Mouse (Mus musculus) heart, embryonic 11.5 days (tissue): ENCODE data around the gene Tango6. TPM values are rescaled to one million over a fixed set of nuclear protein-coding genes. Genes with fewer than 3 reads are reported as not detected.

Source experiments
- ATAC-seq: fragments of 200-750 bp; cut with Nextera tagmentation; replicated peaks from 2 replicates; pipeline ENCODE4 v1.8.0; 2017; ENCODE audit warnings: moderate library complexity; ENCODE audit not compliant: insufficient number of reproducible peaks, low FRiP score, low TSS enrichment
- H3K27ac ChIP-seq: fragments of 300-500 bp; sonication (generic); 2 replicates; pipeline ENCODE4 v1.5.1; 2014; ENCODE audit warnings: mild to moderate bottlenecking, low read depth, low read length
- H3K27me3 ChIP-seq: fragments of 300-500 bp; sonication (generic); 2 replicates; pipeline ENCODE4 v1.6.1; 2014; ENCODE audit warnings: mild to moderate bottlenecking, low read length, mixed read lengths; ENCODE audit not compliant: control insufficient read depth, insufficient read depth
- H3K36me3 ChIP-seq: fragments of 300-500 bp; sonication (generic); 2 replicates; pipeline ENCODE4 v1.6.1; 2014; ENCODE audit warnings: mild to moderate bottlenecking, low read length, moderate library complexity, mixed read lengths; ENCODE audit not compliant: control insufficient read depth, insufficient read depth
- H3K4me1 ChIP-seq: fragments of 300-500 bp; sonication (generic); 2 replicates; pipeline ENCODE4 v1.6.1; 2014; ENCODE audit warnings: low read length; ENCODE audit not compliant: control insufficient read depth, insufficient read depth
- H3K4me2 ChIP-seq: fragments of 300-500 bp; sonication (generic); 2 replicates; pipeline ENCODE4 v1.6.1; 2014; ENCODE audit warnings: mild to moderate bottlenecking, moderate library complexity
- H3K4me3 ChIP-seq: fragments of 300-500 bp; sonication (generic); 2 replicates; pipeline ENCODE4 v1.5.1; 2014; ENCODE audit warnings: low read depth, low read length
- H3K9ac ChIP-seq: fragments of 300-500 bp; sonication (generic); 2 replicates; pipeline ENCODE4 v1.6.1; 2014; ENCODE audit warnings: mild to moderate bottlenecking, low read depth, low read length, moderate library complexity
- H3K9me3 ChIP-seq: fragments of 300-500 bp; sonication (generic); replicated peaks from 2 replicates; pipeline ENCODE4 v1.6.1; 2016; ENCODE audit warnings: low read length; ENCODE audit not compliant: control insufficient read depth
- WGBS: fragments of 180-500 bp; shearing (Covaris S2); extraction: QIAGEN DNeasy Blood & Tissue Kit; methylation state at CpG from one replicate; pipeline ENCODE4 v1.1.7; 2014; ENCODE audit not compliant: insufficient replicate concordance; 5-methylcytosine and 5-hydroxymethylcytosine counted together
- polyA plus RNA-seq: library from polyadenylated mRNA; unstranded; fragments of >200 nt; fragmentation: Nextera tagmentation; extraction: Ambion mirVana; gene quantifications from 2 replicates; pipeline ENCODE4 v1.2.1, GENCODE M21; 2014

Tango6 gene
- polyA plus RNA-seq, 1 experiment from 2014 or later: 5.9 TPM

DNA sequence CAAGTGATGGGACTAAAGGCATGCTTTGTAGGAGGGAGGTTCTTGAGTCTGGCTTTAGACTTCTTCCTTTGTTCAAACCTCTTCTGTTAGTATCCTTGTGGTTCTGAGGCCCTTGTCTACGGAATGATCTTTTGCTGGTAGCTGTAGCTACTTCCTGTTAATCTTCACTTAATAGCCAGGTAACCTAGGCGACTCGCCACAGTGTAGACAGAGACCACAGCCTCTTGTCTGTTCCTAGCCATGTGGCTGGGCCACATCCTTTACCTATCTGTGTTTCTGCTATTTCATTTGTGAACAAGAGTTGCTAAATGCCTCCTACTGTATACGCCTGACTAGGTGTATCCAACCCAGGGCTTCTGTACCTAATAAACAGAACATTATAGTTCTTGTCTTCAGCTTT, 39.8 kb upstream of the Tango6 start:
- 76% methylated on average over 4 of the region's 4 CpGs for WGBS
- no peak overlapping the region for H3K4me2 ChIP-seq
- H3K9me3 ChIP-seq: no peaks in the 10 kb centered on the region
- no peak for ATAC-seq
- no peak overlapping the region for H3K4me3 ChIP-seq
- no peak overlapping the region for H3K9ac ChIP-seq
- no peaks in the 10 kb centered on the region for H3K27me3 ChIP-seq
- H3K27ac ChIP-seq: no peak overlapping the region
- H3K36me3 ChIP-seq: no peaks in the 10 kb centered on the region
- H3K4me1 ChIP-seq: no peaks in the 10 kb centered on the region

DNA sequence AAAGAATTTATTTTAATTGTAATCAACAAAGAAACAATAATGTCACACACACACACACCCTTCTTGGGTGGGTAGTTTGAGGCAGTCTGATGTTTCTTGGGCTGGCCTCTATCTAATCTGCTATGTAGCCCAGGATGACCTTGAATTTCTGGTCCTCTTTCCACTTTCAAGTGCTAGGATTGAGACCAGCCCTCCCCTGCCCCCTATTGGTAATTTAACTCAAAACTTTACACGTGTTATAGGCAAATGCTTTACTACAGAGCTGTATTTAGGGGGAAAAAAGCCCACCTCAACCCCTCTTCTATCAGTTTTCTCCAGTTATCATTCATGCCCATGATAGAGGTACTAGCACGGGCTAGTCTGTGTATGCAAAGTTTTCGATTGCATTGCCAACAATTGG, 37.9 kb upstream of the Tango6 start:
- ATAC-seq: no peak
- no peaks in the 10 kb centered on the region for H3K36me3 ChIP-seq
- no peak overlapping the region for H3K27ac ChIP-seq
- no peaks in the 10 kb centered on the region for H3K27me3 ChIP-seq
- H3K9me3 ChIP-seq: no peaks in the 10 kb centered on the region
- no peak overlapping the region for H3K4me3 ChIP-seq
- WGBS: 68% methylated on average over 3 of the region's 3 CpGs
- H3K4me1 ChIP-seq: no peaks in the 10 kb centered on the region
- H3K9ac ChIP-seq: no peak overlapping the region
- H3K4me2 ChIP-seq: no peak overlapping the region

DNA sequence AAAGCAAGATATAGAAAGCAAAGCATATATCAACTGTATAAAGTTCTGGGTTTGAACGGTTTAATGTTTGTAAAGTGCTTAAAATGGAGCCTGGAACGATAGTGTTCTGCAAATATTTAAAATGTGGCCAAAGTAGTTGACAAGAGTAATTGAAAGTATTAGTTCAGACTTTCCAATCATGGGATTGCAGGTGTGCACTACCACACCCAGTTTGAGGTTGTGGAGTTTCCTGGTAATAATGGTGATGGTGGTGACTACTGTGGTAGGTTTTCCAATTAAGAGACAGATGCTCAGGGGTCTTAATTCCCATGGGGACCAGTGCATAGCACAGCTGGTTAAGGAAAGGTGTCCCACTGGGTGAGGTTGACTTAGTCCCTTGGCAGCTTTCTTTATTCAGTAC, 36.7 kb upstream of the Tango6 start:
- no peak overlapping the region for H3K4me3 ChIP-seq
- no peak overlapping the region for H3K4me2 ChIP-seq
- H3K9me3 ChIP-seq: no peaks in the 10 kb centered on the region
- H3K4me1 ChIP-seq: no peaks in the 10 kb centered on the region
- H3K27me3 ChIP-seq: no peaks in the 10 kb centered on the region
- H3K9ac ChIP-seq: no peak overlapping the region
- WGBS: 87% methylated on average over 2 of the region's 2 CpGs
- no peak overlapping the region for H3K27ac ChIP-seq
- no peaks in the 10 kb centered on the region for H3K36me3 ChIP-seq
- no peak for ATAC-seq

DNA sequence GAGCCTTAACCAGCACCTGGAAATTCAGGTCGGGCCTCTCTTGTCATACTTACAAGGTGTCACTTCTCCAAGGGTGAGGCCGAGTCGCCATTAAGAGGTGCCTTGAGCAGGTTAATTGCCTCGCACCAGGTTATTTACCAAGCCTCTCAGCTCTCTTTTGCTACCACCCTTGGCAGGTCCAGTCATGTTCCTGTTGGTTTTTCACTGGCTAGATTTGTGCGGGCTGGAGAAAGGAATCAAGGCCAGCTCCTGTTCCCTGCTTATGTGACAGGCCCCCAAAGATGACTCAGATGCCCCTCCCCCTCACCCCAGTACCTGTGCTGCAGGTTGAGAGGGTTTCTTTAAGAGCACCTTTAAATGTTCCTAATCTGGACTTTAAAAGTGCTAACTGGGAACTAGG, 36.1 kb upstream of the Tango6 start:
- H3K27me3 ChIP-seq: no peaks in the 10 kb centered on the region
- H3K4me1 ChIP-seq: no peaks in the 10 kb centered on the region
- H3K9ac ChIP-seq: no peak overlapping the region
- no peaks in the 10 kb centered on the region for H3K9me3 ChIP-seq
- H3K36me3 ChIP-seq: no peaks in the 10 kb centered on the region
- no peak for ATAC-seq
- whole genome bisulfite sequencing: 74% methylated on average over 5 of the region's 5 CpGs
- H3K4me3 ChIP-seq: no peak overlapping the region
- no peak overlapping the region for H3K27ac ChIP-seq
- H3K4me2 ChIP-seq: no peak overlapping the region

DNA sequence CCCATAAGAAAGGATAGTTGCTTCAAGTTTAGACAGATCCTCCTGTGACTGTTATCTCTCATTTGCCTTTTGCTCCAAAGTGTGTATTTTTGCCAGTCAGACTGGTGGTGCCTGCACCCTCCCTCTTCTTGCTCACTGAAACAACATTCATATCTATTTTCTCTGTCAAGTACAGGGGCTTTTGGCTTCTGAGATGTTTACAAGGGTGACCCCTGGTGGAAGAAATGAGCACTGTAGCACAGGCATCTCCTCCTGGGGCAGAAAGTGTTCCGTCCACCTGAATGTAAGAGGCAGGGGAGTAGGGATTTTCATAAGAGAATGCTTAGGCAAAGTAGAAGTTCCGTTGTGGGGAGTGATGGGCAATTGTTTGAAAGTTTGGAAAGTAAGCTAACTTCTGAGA, 35.5 kb upstream of the Tango6 start:
- Histone ChIP-seq H3K4me2 (no peak overlapping the region), H3K4me1 (no peaks in the 10 kb centered on the region), H3K27ac (no peak overlapping the region), H3K36me3 (no peaks in the 10 kb centered on the region), H3K9me3 (no peaks in the 10 kb centered on the region), H3K4me3 (no peak overlapping the region), H3K9ac (no peak overlapping the region), H3K27me3 (no peaks in the 10 kb centered on the region)
- 33% methylated on average over 2 of the region's 2 CpGs for WGBS
- no peak for ATAC-seq

DNA sequence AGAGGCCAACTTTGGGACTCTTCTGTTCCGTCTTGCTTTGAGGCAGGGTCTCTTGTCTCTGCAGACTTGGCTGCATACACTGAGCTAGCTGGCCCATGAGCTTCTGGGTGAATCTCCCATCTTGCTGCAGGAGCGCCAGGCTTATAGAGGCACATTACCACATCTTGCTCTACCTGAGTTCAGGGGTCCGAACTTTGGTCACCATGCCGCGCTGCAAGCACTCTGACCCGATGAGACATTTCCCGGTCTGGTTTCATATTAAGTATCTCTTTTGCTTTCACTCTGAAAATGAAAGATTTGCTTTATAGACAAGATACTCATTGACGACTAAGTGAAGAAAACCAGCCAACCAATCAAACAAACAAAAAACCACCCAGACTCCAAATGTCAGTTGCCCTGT, 34.4 kb upstream of the Tango6 start:
- WGBS: 88% methylated on average over 8 of the region's 8 CpGs
- no peak overlapping the region for H3K27ac ChIP-seq
- no peak overlapping the region for H3K4me3 ChIP-seq
- no peaks in the 10 kb centered on the region for H3K9me3 ChIP-seq
- H3K27me3 ChIP-seq: no peaks in the 10 kb centered on the region
- no peaks in the 10 kb centered on the region for H3K36me3 ChIP-seq
- no peak overlapping the region for H3K9ac ChIP-seq
- no peak for ATAC-seq
- no peaks in the 10 kb centered on the region for H3K4me1 ChIP-seq
- no peak overlapping the region for H3K4me2 ChIP-seq

DNA sequence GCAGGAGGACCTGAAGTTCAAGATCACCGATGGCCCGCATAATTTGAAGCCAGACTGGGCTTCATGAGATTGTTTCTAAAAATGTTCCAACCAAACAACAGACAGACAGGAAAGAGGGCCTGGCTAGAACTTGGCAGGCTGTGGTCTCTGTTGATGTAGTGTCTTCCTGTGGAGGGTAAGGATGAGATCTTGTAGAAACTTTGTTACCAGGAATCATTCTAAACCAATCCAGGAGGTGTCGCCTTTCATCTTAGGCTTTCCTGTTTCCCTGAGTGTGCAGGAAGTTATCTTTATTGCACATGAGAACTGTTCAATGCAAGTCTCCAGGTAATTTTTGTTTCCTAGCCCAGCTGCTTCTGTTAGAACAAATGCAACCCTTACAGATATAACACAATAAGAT, 30.9 kb upstream of the Tango6 start:
- H3K36me3 ChIP-seq: no peaks in the 10 kb centered on the region
- H3K9me3 ChIP-seq: no peaks in the 10 kb centered on the region
- no peak overlapping the region for H3K4me2 ChIP-seq
- 83% methylated on average over 3 of the region's 3 CpGs for WGBS
- H3K27ac ChIP-seq: no peak overlapping the region
- H3K27me3 ChIP-seq: no peaks in the 10 kb centered on the region
- no peak overlapping the region for H3K4me3 ChIP-seq
- no peak overlapping the region for H3K9ac ChIP-seq
- no peaks in the 10 kb centered on the region for H3K4me1 ChIP-seq
- ATAC-seq: no peak

DNA sequence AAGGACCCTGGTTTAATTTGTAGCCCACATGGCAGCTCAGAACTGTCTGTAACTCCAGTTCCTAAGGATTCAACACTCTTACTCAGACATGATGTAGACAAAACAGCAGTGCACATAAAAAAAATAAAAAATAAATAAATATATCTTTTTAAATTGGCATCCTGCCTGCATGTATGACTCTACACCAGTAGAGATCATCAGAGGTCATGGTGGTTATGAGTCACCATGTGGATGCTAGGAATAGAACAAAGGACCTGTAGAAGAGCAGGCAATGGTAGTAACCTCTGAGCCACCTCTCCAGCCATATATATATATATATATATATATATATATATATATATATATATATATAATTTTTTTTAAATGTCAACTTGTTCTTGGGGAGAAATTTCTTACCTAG, 26.8 kb upstream of the Tango6 start:
- Histone ChIP-seq H3K9me3 (no peaks in the 10 kb centered on the region), H3K4me3 (no peak overlapping the region), H3K27me3 (no peaks in the 10 kb centered on the region), H3K4me1 (no peaks in the 10 kb centered on the region), H3K9ac (no peak overlapping the region), H3K27ac (no peak overlapping the region), H3K4me2 (no peak overlapping the region), H3K36me3 (no peaks in the 10 kb centered on the region)
- no peak for ATAC-seq

DNA sequence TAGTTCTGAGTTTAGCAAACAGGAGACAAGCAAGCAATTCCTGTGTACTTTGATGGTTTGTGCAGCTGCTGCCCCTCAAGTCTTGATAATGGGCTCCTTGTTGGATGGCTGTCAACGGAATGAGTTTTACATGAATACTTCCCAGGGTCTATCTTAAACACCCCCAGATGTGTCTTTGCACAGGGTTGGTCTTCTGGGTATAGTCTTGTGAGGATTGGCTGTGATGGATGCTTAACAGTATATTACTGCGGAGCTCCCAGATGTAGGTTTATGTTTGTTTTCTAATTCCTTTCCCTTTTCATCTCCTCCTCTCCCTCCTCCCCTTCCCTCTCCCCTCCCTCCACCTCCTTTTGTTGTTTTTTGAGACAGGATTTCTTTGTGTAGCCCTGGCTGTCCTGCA, 10.1 kb upstream of the Tango6 start:
- Histone ChIP-seq H3K4me2 (no peak overlapping the region), H3K9me3 (no peaks in the 10 kb centered on the region), H3K27me3 (no peaks in the 10 kb centered on the region), H3K4me1 (no peaks in the 10 kb centered on the region), H3K36me3 (no peaks in the 10 kb centered on the region), H3K9ac (no peak overlapping the region), H3K27ac (no peak overlapping the region), H3K4me3 (no peak overlapping the region)
- WGBS: 51% methylated on average over 2 of the region's 2 CpGs
- no peak for ATAC-seq
